Mouse (Mus musculus): ENCODE results near the gene Zfp385b. TPM values are rescaled to one million over a fixed set of nuclear protein-coding genes. Genes with fewer than 3 reads are reported as not detected.
"Not testable (repeated sequence)": the region's sequence is repeated elsewhere in the genome, so short reads cannot be mapped to it uniquely, and the experiment has no call there.

Gene Zfp385b
- polyA plus RNA-seq, 1 experiment from 2014 or later: 7.7 TPM

DNA sequence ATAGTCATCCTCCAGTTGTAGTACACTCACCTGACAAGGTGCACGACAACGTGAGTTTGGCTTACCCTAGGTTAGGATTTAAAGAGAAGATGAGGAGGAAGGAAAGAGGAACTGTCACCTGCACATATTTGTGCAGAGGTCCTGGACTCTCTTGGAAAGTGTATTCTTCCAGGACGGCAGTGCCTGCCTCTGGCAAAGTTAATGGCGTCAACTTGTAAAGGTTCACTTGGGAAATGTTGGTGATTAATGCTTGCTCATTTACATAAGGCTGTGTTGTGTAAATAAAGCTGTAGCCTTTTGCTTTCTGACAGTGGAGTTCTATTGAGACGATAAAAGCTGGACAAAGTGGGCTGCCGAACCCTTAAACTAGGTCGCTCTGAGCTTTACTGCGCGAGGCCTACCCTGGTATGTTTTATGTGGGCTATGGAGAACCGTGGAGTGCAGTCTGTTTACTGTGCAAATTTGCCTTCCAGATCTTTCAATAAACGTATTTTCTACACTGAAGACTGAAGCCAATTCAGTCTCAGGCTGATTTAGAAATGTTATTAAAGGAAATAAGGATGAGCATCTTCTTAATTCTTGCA, 347.1 kb downstream of the Zfp385b start:
- H3K4me2 ChIP-seq (replicated peaks): no peak overlapping the region
- H3K9ac ChIP-seq: no peak overlapping the region
- no peak overlapping the region for H3K4me3 ChIP-seq
- H3K36me3 ChIP-seq: no peaks in the 10 kb centered on the region
- peaks cover 7% of the 10 kb centered on the region for H3K9me3 ChIP-seq
- ATAC-seq (ENCODE audit: low FRiP score, low read depth): no peak
- no peak overlapping the region for H3K27ac ChIP-seq
- no peaks in the 10 kb centered on the region for H3K4me1 ChIP-seq
- WGBS: 76% methylated on average over 11 of the region's 11 CpGs
- H3K27me3 ChIP-seq: no peaks in the 10 kb centered on the region

DNA sequence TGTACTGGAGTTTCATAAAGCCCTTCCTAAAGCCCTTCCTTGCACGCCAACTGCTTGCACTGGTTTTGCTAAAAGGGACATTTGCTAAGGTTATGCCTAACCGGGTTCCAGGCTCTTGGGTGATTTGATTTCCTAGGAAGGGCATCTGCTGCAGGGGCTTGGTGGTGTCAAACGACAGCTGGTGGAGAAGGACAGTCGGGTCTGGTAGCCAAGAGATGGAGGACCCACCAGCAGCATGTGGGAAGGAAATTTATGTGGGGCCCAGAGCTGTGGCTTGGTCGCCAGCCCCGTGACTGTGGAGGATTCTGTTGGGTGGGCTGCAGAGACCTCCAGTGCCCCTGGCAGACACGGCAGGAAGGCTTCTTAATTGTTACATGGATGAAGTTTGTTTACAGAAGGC, 348.7 kb downstream of the Zfp385b start:
- Histone ChIP-seq H3K4me3 (no peak overlapping the region), H3K4me2 (replicated peaks) (no peak overlapping the region), H3K27ac (no peak overlapping the region), H3K4me1 (no peaks in the 10 kb centered on the region), H3K36me3 (no peaks in the 10 kb centered on the region), H3K9me3 (peaks cover 7% of the 10 kb centered on the region), H3K9ac (no peak overlapping the region), H3K27me3 (no peaks in the 10 kb centered on the region)
- 53% methylated on average over 7 of the region's 7 CpGs for WGBS
- ATAC-seq (ENCODE audit: low FRiP score, low read depth): no peak

DNA sequence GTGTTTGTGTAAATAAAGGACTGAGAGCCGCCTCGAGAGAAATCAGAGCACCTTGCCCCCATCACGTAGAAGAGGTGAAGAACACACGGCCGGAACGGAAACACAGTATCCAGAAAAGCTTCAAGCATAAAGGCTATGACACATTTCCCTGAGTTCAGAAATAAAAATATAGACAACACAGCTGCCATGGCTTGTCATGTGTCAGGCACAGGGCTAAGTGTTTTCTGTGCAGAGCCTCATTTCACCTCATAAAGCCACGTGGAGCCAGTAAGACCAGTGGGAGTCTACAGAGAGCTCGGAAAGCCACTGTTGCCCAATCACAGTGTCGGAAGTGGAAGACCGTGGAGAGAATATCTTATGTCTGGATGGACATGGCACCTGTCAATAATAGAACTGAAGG, 358.0 kb downstream of the Zfp385b start:
- Histone ChIP-seq H3K27ac (no peak overlapping the region), H3K4me2 (replicated peaks) (no peak overlapping the region), H3K9me3 (no peaks in the 10 kb centered on the region), H3K4me1 (no peaks in the 10 kb centered on the region), H3K27me3 (no peaks in the 10 kb centered on the region), H3K9ac (no peak overlapping the region), H3K4me3 (no peak overlapping the region), H3K36me3 (no peaks in the 10 kb centered on the region)
- no peak for ATAC-seq (ENCODE audit: low FRiP score, low read depth)
- WGBS: 84% methylated on average over 10 of the region's 10 CpGs

DNA sequence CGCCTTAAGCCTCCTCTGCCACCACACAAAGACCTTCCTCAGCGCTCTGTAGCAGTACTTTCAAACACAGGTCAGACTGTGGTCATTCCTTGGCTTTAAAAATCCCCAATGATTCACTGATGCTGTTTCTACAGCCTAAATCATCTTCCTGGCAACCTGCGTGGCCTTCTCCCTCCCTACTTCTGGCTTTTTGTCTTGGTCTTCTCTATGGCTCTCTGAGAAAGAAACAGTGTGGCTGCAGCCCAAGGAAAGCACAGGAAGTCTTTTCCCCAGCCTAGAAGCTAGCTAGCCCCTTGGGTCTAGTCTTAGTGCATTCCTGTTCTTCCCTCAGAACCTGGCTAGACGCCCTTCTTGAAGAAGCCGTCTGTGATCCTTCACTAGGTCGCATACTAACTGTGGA, 359.4 kb downstream of the Zfp385b start:
- no peak overlapping the region for H3K27ac ChIP-seq
- no peak overlapping the region for H3K4me3 ChIP-seq
- H3K9me3 ChIP-seq: no peaks in the 10 kb centered on the region
- no peaks in the 10 kb centered on the region for H3K27me3 ChIP-seq
- H3K9ac ChIP-seq: no peak overlapping the region
- no peak for ATAC-seq (ENCODE audit: low FRiP score, low read depth)
- H3K4me2 ChIP-seq (replicated peaks): no peak overlapping the region
- H3K36me3 ChIP-seq: no peaks in the 10 kb centered on the region
- H3K4me1 ChIP-seq: no peaks in the 10 kb centered on the region
- WGBS: 79% methylated on average over 6 of the region's 6 CpGs

DNA sequence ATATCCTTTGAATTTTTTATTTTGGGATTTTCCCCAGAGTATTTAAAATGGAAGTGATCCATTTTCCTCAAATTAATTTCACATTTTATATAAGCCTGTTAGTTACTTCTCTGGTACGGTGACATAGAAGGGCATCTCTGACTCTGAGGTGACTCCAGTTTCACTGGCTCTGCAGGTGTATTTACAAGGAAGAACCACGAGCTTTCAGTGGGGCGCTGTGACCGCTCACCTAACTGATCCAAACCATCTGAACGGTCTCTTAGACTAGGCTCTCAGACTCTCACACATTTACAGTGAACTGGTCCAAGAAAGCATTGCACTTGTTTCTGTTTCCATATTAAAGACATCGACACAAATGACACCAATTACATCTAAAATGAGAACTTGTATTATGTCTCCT, 361.0 kb downstream of the Zfp385b start:
- H3K4me3 ChIP-seq: no peak overlapping the region
- no peak overlapping the region for H3K4me2 ChIP-seq (replicated peaks)
- no peaks in the 10 kb centered on the region for H3K9me3 ChIP-seq
- no peak overlapping the region for H3K9ac ChIP-seq
- H3K36me3 ChIP-seq: no peaks in the 10 kb centered on the region
- H3K4me1 ChIP-seq: no peaks in the 10 kb centered on the region
- no peak for ATAC-seq (ENCODE audit: low FRiP score, low read depth)
- 79% methylated on average over 6 of the region's 6 CpGs for WGBS
- H3K27me3 ChIP-seq: no peaks in the 10 kb centered on the region
- no peak overlapping the region for H3K27ac ChIP-seq

DNA sequence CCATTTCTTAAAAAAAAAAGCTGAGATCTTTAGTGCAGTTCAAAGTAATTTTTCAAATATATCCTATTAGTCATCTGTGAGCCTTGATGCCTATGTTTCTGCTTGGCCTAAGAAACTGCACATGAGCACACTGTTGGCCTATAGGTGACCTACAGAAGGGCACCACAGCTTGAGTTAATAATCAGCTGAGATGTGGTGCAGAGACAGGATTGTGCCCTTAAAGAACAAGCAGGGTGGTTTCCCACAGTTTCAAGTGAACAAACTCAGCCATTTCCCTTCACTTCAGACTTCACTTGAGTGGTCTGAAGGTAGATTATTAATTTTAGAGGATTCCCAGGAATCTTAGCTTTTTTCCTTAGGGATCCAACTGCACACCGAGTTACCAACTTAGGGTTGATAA, 362.3 kb downstream of the Zfp385b start:
- WGBS: 77% methylated on average over 1 of the region's 1 CpGs
- Histone ChIP-seq H3K4me3 (no peak overlapping the region), H3K9me3 (no peaks in the 10 kb centered on the region), H3K4me1 (no peaks in the 10 kb centered on the region), H3K9ac (no peak overlapping the region), H3K27me3 (no peaks in the 10 kb centered on the region), H3K27ac (no peak overlapping the region), H3K4me2 (replicated peaks) (no peak overlapping the region), H3K36me3 (no peaks in the 10 kb centered on the region)
- ATAC-seq (ENCODE audit: low FRiP score, low read depth): no peak

DNA sequence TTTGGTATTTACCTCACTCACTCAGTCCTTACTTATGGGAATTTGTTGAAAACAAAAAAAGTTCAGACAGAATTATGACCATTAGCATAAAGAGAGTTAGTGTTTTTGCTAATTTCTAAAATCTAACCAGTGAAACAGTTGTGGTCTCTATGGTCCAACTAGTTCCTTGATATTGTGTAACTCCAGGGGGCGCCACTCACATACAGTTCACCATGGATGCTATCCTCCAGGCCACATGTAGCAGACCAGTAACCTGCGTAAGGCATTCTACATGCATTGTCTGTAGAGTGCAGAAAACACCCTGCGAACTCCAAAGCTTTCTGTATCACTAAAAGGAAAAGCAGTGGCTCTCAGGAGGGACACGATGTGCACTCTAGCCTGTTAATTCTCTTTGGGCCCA, 362.8 kb downstream of the Zfp385b start:
- H3K27ac ChIP-seq: no peak overlapping the region
- 45% methylated on average over 4 of the region's 4 CpGs for WGBS
- no peak overlapping the region for H3K4me2 ChIP-seq (replicated peaks)
- no peaks in the 10 kb centered on the region for H3K27me3 ChIP-seq
- no peak overlapping the region for H3K9ac ChIP-seq
- no peak overlapping the region for H3K4me3 ChIP-seq
- no peaks in the 10 kb centered on the region for H3K9me3 ChIP-seq
- no peaks in the 10 kb centered on the region for H3K4me1 ChIP-seq
- no peak for ATAC-seq (ENCODE audit: low FRiP score, low read depth)
- no peaks in the 10 kb centered on the region for H3K36me3 ChIP-seq

DNA sequence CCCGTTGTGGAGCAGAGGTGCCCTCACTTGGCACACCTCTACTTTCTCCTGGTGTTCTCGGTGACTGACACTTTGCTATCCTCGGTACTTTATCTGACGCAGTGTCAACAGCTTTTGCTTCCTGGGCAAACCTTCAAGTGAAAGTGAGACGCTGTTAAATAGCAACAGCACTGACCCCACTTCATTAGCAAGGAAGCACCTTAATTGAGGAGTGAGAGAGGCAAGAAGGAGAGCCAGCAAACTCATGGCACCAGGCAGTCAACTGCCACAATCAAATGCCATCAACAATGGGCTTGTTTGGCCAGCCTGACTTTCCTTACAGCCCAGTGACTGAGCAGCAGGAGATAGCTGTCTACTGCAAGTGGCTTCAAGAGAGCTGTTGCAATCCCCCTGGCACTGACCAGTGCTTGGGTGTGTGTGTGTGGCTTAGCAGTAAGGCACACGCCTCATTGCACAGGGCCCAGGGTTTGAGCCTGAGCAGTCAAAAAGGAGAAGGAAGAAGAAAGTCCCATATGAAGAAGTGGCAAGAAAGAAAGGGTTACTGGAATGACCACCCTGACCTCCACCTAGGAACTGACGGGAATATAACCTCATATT, 365.0 kb downstream of the Zfp385b start:
- H3K4me1 ChIP-seq: no peaks in the 10 kb centered on the region
- 69% methylated on average over 7 of the region's 7 CpGs for WGBS
- no peak for ATAC-seq (ENCODE audit: low FRiP score, low read depth)
- H3K27me3 ChIP-seq: no peaks in the 10 kb centered on the region; the same call in 1 of the 2 replicates
- H3K27ac ChIP-seq: no peak overlapping the region
- H3K9ac ChIP-seq: no peak overlapping the region
- H3K4me2 ChIP-seq (replicated peaks): no peak overlapping the region
- H3K4me3 ChIP-seq: no peak overlapping the region
- no peaks in the 10 kb centered on the region for H3K9me3 ChIP-seq
- H3K36me3 ChIP-seq: no peaks in the 10 kb centered on the region

DNA sequence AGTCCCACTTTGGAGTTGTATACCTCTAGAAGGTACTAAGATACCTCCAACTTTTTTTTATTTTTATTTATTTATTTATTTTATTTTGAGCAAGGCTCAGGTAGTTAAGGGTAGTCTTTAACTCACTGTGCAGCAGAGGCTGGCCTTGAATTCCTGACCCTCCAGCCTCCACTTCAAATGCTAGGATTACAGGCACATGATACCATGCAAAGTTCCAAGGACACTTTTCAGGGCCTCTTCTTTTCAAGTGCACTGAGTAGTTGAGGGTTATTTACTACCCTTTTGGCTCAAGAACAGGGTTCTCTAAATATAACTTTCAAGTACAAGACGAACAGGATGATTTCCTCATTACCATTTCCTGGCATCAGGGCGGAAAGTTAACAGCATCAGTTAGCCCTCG, 365.7 kb downstream of the Zfp385b start:
- Histone ChIP-seq H3K9ac (no peak overlapping the region), H3K4me2 (replicated peaks) (no peak overlapping the region), H3K4me3 (no peak overlapping the region), H3K36me3 (no peaks in the 10 kb centered on the region), H3K4me1 (peaks cover 4% of the 10 kb centered on the region), H3K9me3 (no peaks in the 10 kb centered on the region), H3K27ac (no peak overlapping the region), H3K27me3 (no peaks in the 10 kb centered on the region; the same call in 1 of the 2 replicates)
- no peak for ATAC-seq (ENCODE audit: low FRiP score, low read depth)
- 48% methylated on average over 3 of the region's 3 CpGs for WGBS

DNA sequence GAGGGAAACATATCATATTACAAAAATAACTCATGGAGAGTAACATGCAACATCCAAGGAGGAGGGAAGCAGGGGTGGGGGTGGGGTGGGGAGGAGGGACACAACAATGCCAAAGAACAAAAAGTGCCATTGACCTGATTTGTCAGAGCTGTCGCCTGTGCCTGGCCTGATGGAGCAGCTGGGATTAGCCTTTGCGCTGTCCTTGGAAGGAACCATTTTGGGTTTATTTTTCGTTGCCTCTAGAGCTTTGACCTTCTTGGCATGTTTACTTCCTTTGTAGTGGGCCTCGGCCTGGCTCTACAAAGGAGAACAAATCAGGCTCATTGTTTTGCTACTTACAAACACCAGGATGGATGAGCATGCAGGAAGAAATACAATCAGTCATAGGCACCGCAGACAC, 369.4 kb downstream of the Zfp385b start:
- ATAC-seq (ENCODE audit: low FRiP score, low read depth); H3K9ac ChIP-seq; H3K27ac ChIP-seq; H3K9me3 ChIP-seq; H3K4me1 ChIP-seq; H3K4me3 ChIP-seq; H3K36me3 ChIP-seq; H3K4me2 ChIP-seq (replicated peaks); H3K27me3 ChIP-seq: not testable (repeated sequence)
- 82% methylated on average over 5 of the region's 5 CpGs for WGBS

DNA sequence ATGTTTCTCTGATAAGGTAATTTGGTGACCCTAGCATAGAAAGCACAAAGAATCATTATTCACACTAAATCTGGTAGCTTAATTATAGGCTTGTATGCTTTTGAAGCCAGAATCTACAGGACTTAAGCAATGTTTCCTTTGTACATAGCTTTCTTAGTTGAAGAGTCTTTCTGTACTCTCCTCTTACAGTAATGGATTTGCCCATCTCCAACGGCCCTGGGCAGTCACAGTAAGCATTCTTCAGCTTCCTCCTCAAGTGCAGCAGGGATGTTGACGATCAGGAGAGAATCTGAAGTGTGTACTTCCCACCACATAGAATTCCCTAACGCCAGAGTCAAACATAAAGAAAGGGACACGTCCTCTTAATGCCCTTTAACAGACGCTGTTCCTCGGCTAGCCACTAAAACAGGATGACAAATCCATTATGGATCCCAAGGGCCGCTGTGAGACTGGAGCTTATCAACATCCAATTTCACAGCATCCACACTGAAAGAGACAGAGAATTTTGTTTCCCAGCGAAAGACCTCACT, 370.4 kb downstream of the Zfp385b start:
- peaks cover 8% of the 10 kb centered on the region for H3K4me1 ChIP-seq
- H3K27me3 ChIP-seq: no peaks in the 10 kb centered on the region; the same call in 1 of the 2 replicates
- no peak overlapping the region for H3K9ac ChIP-seq
- no peak overlapping the region for H3K4me3 ChIP-seq
- no peaks in the 10 kb centered on the region for H3K9me3 ChIP-seq
- WGBS: 35% methylated on average over 8 of the region's 8 CpGs
- H3K36me3 ChIP-seq: no peaks in the 10 kb centered on the region
- H3K27ac ChIP-seq: no peak overlapping the region
- no peak overlapping the region for H3K4me2 ChIP-seq (replicated peaks)
- no peak for ATAC-seq (ENCODE audit: low FRiP score, low read depth)

DNA sequence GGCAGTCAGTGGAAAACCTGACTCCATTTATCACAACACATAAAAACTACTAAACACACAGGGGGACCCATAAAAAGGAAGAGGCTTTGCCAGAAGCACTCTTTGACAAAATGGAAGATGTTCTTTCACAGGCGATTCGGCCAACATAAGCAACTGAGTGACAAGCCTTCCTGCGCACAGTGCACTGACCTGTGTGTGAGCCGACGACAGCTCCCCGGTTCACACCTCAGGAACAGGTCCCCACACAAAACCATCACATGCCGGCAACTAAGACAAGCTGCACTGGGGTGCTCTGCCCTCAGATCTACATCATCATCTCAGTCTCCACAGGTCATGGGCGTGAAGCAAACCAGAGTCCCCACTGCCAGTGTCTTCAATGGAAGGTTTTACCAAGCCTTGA, 375.2 kb downstream of the Zfp385b start:
- Histone ChIP-seq H3K36me3 (no peaks in the 10 kb centered on the region), H3K9ac (no peak overlapping the region), H3K4me3 (no peak overlapping the region), H3K27ac (no peak overlapping the region), H3K9me3 (no peaks in the 10 kb centered on the region), H3K4me2 (replicated peaks) (no peak overlapping the region), H3K4me1 (peaks cover 14% of the 10 kb centered on the region), H3K27me3 (no peaks in the 10 kb centered on the region)
- 0 out of 2 replicates have a peak, but pooled peaks have one; percentile 24 for ATAC-seq (ENCODE audit: low FRiP score, low read depth)
- WGBS: 66% methylated on average over 8 of the region's 8 CpGs

DNA sequence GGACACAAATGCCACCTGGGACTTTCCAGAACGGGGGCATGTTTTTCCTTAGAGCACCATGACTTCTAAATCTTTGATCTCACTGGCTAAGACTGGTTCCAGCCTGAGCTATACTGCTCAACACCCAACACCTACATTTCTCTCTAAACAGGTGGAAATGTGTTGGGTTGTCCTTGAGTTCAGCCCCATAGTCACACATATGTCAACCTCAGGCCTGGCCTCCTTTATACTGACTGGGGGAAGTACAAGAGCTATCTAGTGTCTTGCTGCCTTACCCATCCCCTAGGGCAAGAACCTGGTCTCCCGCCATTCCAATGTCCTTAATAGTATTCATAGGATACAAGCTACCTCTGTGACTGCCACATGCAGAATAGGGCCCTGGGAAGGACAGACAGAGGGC, 378.8 kb downstream of the Zfp385b start:
- H3K4me2 ChIP-seq (replicated peaks): no peak overlapping the region
- WGBS: 77% methylated on average over 2 of the region's 2 CpGs
- no peaks in the 10 kb centered on the region for H3K9me3 ChIP-seq
- no peak for ATAC-seq (ENCODE audit: low FRiP score, low read depth)
- H3K27ac ChIP-seq: no peak overlapping the region
- no peak overlapping the region for H3K4me3 ChIP-seq
- no peaks in the 10 kb centered on the region for H3K27me3 ChIP-seq
- peaks cover 11% of the 10 kb centered on the region for H3K4me1 ChIP-seq
- H3K36me3 ChIP-seq: no peaks in the 10 kb centered on the region
- no peak overlapping the region for H3K9ac ChIP-seq
